Mouse (Mus musculus) limb, embryonic 14.5 days (tissue): ENCODE results near the gene Tmem176b. TPM values are rescaled to one million over a fixed set of nuclear protein-coding genes. Genes with fewer than 3 reads are reported as not detected.

ENCODE experiments used
- ATAC-seq: fragments of 200-750 bp; cut with Nextera tagmentation; 2 replicates; pipeline ENCODE4 v1.8.0; 2017; ENCODE audit warnings: low read depth, moderate number of reproducible peaks, moderate TSS enrichment; ENCODE audit not compliant: low FRiP score
- DNase-seq: peaks from one replicate; pipeline ENCODE4 v3.0.0-alpha.2; 2015; ENCODE audit warnings: low spot score
- H3K27ac ChIP-seq: fragments of 300-500 bp; sonication (generic); replicated peaks from 2 replicates; pipeline ENCODE4 v1.5.1; 2014; ENCODE audit warnings: low read depth, mild to moderate bottlenecking, low read length, moderate library complexity, mixed read lengths
- H3K27me3 ChIP-seq: fragments of 300-500 bp; sonication (generic); 2 replicates; pipeline ENCODE4 v1.6.1; 2014; ENCODE audit warnings: low read length, mixed read lengths; ENCODE audit not compliant: control insufficient read depth, insufficient read depth
- H3K36me3 ChIP-seq: fragments of 300-500 bp; sonication (generic); 2 replicates; pipeline ENCODE4 v1.6.1; 2014; ENCODE audit warnings: mild to moderate bottlenecking, low read length, moderate library complexity, mixed read lengths; ENCODE audit not compliant: control insufficient read depth, insufficient read depth
- H3K4me1 ChIP-seq: fragments of 300-500 bp; sonication (generic); 2 replicates; pipeline ENCODE4 v1.6.1; 2014; ENCODE audit warnings: antibody characterized with exemption, low read length, mixed read lengths; ENCODE audit not compliant: control insufficient read depth, insufficient read depth
- H3K4me2 ChIP-seq: fragments of 300-500 bp; sonication (generic); replicated peaks from 2 replicates; pipeline ENCODE4 v1.6.1; 2014; ENCODE audit warnings: low read depth, mild to moderate bottlenecking, low read length, moderate library complexity; ENCODE audit not compliant: severe bottlenecking
- H3K4me3 ChIP-seq: fragments of 300-500 bp; sonication (generic); replicated peaks from 2 replicates; pipeline ENCODE4 v1.5.1; 2014; ENCODE audit warnings: low read length
- H3K9ac ChIP-seq: fragments of 300-500 bp; sonication (generic); 2 replicates; pipeline ENCODE4 v1.6.1; 2014; ENCODE audit warnings: mild to moderate bottlenecking, low read depth, low read length, moderate library complexity; ENCODE audit not compliant: severe bottlenecking
- H3K9me3 ChIP-seq: fragments of 300-500 bp; sonication (generic); 2 replicates; pipeline ENCODE4 v1.6.1; 2016; ENCODE audit warnings: low read length; ENCODE audit not compliant: control insufficient read depth
- POLR2A ChIP-seq: fragments of 200-500 bp; IDR thresholded peaks from 2 replicates; pipeline ENCODE4 v1.8.0; 2012; ENCODE audit warnings: inconsistent platforms, mild to moderate bottlenecking, moderate library complexity, borderline replicate concordance; ENCODE audit not compliant: insufficient read depth, insufficient read length; ENCODE audit errors: extremely low read depth
- WGBS: fragments of 180-500 bp; shearing (Covaris S2); extraction: QIAGEN DNeasy Blood & Tissue Kit; methylation state at CpG from one replicate; pipeline ENCODE4 v1.1.7; 2014; 5-methylcytosine and 5-hydroxymethylcytosine counted together
- polyA plus RNA-seq, 2 experiments: library from polyadenylated mRNA; depleted of rRNA in 1 of 2; stranded (reverse) in 1 of 2; unstranded in 1 of 2; fragments of >200 nt; fragmentation: Nextera tagmentation in 1 of 2; extraction: Ambion mirVana in 1 of 2; gene quantifications; 2 replicates each; pipeline versions ENCODE4 v1.2.1 to v1.2.3; 2012 to 2014

The Tmem176b gene
- polyA plus RNA-seq, 2 experiments: 227 to 232 TPM

- DNase-seq (peak; percentile 57), ATAC-seq (no peak)
- Histone ChIP-seq H3K4me2 (no peak overlapping the region), H3K4me1 (no peaks in the 10 kb centered on the region), H3K36me3 (no peaks in the 10 kb centered on the region), H3K27ac (no peak overlapping the region), H3K4me3 (no peak overlapping the region), H3K27me3 (no peaks in the 10 kb centered on the region), H3K9me3 (no peaks in the 10 kb centered on the region), H3K9ac (no peak overlapping the region)
- TF ChIP-seq POLR2A: no peak
- WGBS: 48% methylated on average over 1 of the region's 1 CpGs
Observed at GRCm38 (mm10) chr6:48785189-48785588, 56.1 kb downstream of the Tmem176b start.

- no peak overlapping the region for H3K4me2 ChIP-seq
- H3K4me3 ChIP-seq: no peak overlapping the region
- no peaks in the 10 kb centered on the region for H3K4me1 ChIP-seq
- TF ChIP-seq POLR2A: no peak
- no peaks in the 10 kb centered on the region for H3K27me3 ChIP-seq
- no peaks in the 10 kb centered on the region for H3K36me3 ChIP-seq
- DNase-seq (no peak), ATAC-seq (no peak)
- no peak overlapping the region for H3K9ac ChIP-seq
- H3K9me3 ChIP-seq: no peaks in the 10 kb centered on the region
- 79% methylated on average over 1 of the region's 1 CpGs for WGBS
- H3K27ac ChIP-seq: no peak overlapping the region
Observed at GRCm38 (mm10) chr6:48784406-48784805, 56.9 kb downstream of the Tmem176b start.

Other genes with a start within 250 kb of the Tmem176b start
- gene Repin1, start 247.6 kb downstream of the Tmem176b start, polyA plus RNA-seq (2012; rRNA removed): 35.2 and 55.3 TPM in 2 replicates
- gene Repin1, start 247.6 kb downstream of the Tmem176b start, polyA plus RNA-seq (2014; fragmentation: Nextera tagmentation; extraction: Ambion mirVana): 23.3 and 25.7 TPM in 2 replicates
- not detected in 2 replicates for gene Gm44965, start 247.6 kb downstream of the Tmem176b start, polyA plus RNA-seq (2012; rRNA removed)
- not detected in 2 replicates for gene Gm44965, start 247.6 kb downstream of the Tmem176b start, polyA plus RNA-seq (2014; fragmentation: Nextera tagmentation; extraction: Ambion mirVana)
- gene Zfp775, start 239.4 kb downstream of the Tmem176b start, polyA plus RNA-seq (2012; rRNA removed): 4.8 and 6.4 TPM in 2 replicates
- gene Zfp775, start 239.4 kb downstream of the Tmem176b start, polyA plus RNA-seq (2014; fragmentation: Nextera tagmentation; extraction: Ambion mirVana): 5.8 and 5.9 TPM in 2 replicates
- 1.1 and 1.5 TPM in 2 replicates for gene AI854703, start 214.7 kb downstream of the Tmem176b start, polyA plus RNA-seq (2012; rRNA removed)
- gene AI854703, start 214.7 kb downstream of the Tmem176b start, polyA plus RNA-seq (2014; fragmentation: Nextera tagmentation; extraction: Ambion mirVana): 0.76 and 0.87 TPM in 2 replicates
- gene Gimap8, start 194.3 kb downstream of the Tmem176b start, polyA plus RNA-seq (2012; rRNA removed): 2.3 TPM in 2 replicates
- gene Gimap8, start 194.3 kb downstream of the Tmem176b start, polyA plus RNA-seq (2014; fragmentation: Nextera tagmentation; extraction: Ambion mirVana): 0.40 and 0.70 TPM in 2 replicates
- gene Gimap9, start 165.4 kb downstream of the Tmem176b start, polyA plus RNA-seq (2012; rRNA removed): 5.8 and 6.2 TPM in 2 replicates
- 6.0 and 6.2 TPM in 2 replicates for gene Gimap9, start 165.4 kb downstream of the Tmem176b start, polyA plus RNA-seq (2014; fragmentation: Nextera tagmentation; extraction: Ambion mirVana)
- 9.6 and 9.7 TPM in 2 replicates for gene Gimap4, start 156.9 kb downstream of the Tmem176b start, polyA plus RNA-seq (2012; rRNA removed)
- gene Gimap4, start 156.9 kb downstream of the Tmem176b start, polyA plus RNA-seq (2014; fragmentation: Nextera tagmentation; extraction: Ambion mirVana): 9.8 and 11.2 TPM in 2 replicates
- gene Gimap6, start 133.3 kb downstream of the Tmem176b start, polyA plus RNA-seq (2012; rRNA removed): 11.4 and 15.0 TPM in 2 replicates
- gene Gimap6, start 133.3 kb downstream of the Tmem176b start, polyA plus RNA-seq (2014; fragmentation: Nextera tagmentation; extraction: Ambion mirVana): 17.7 and 19.9 TPM in 2 replicates
- gene Gm28053, start 122.9 kb downstream of the Tmem176b start, polyA plus RNA-seq (2012; rRNA removed): 0.82 TPM in 1 of 2 replicates, not detected in the other
- gene Gm28053, start 122.9 kb downstream of the Tmem176b start, polyA plus RNA-seq (2014; fragmentation: Nextera tagmentation; extraction: Ambion mirVana): 1.2 and 2.2 TPM in 2 replicates
- gene Gimap7, start 122.9 kb downstream of the Tmem176b start, polyA plus RNA-seq (2012; rRNA removed): not detected in 2 replicates
- not detected in 2 replicates for gene Gimap7, start 122.9 kb downstream of the Tmem176b start, polyA plus RNA-seq (2014; fragmentation: Nextera tagmentation; extraction: Ambion mirVana)
- gene Gimap1, start 102.4 kb downstream of the Tmem176b start, polyA plus RNA-seq (2012; rRNA removed): 4.0 TPM in 2 replicates
- 10.9 and 11.9 TPM in 2 replicates for gene Gimap1, start 102.4 kb downstream of the Tmem176b start, polyA plus RNA-seq (2014; fragmentation: Nextera tagmentation; extraction: Ambion mirVana)
- 3.5 and 3.7 TPM in 2 replicates for gene Gimap5, start 95.3 kb downstream of the Tmem176b start, polyA plus RNA-seq (2012; rRNA removed)
- 3.8 and 4.9 TPM in 2 replicates for gene Gimap5, start 95.3 kb downstream of the Tmem176b start, polyA plus RNA-seq (2014; fragmentation: Nextera tagmentation; extraction: Ambion mirVana)
- not detected in 2 replicates for gene Gimap3, start 70.6 kb downstream of the Tmem176b start, polyA plus RNA-seq (2012; rRNA removed)
- not detected in 2 replicates for gene Gimap3, start 70.6 kb downstream of the Tmem176b start, polyA plus RNA-seq (2014; fragmentation: Nextera tagmentation; extraction: Ambion mirVana)
- gene Tmem176a, start 577 bp downstream of the Tmem176b start, polyA plus RNA-seq (2012; rRNA removed): 49.7 and 61.3 TPM in 2 replicates
- 80.7 and 90.9 TPM in 2 replicates for gene Tmem176a, start 577 bp downstream of the Tmem176b start, polyA plus RNA-seq (2014; fragmentation: Nextera tagmentation; extraction: Ambion mirVana)
- 0.08 and 0.34 TPM in 2 replicates for gene Aoc1, start 31.4 kb upstream of the Tmem176b start, polyA plus RNA-seq (2012; rRNA removed)
- not detected in 2 replicates for gene Aoc1, start 31.4 kb upstream of the Tmem176b start, polyA plus RNA-seq (2014; fragmentation: Nextera tagmentation; extraction: Ambion mirVana)
- 0.04 TPM in 1 of 2 replicates, not detected in the other for gene 1600015I10Rik, start 88.4 kb upstream of the Tmem176b start, polyA plus RNA-seq (2012; rRNA removed)
- gene 1600015I10Rik, start 88.4 kb upstream of the Tmem176b start, polyA plus RNA-seq (2014; fragmentation: Nextera tagmentation; extraction: Ambion mirVana): not detected in 2 replicates
- gene Doxl2, start 133.5 kb upstream of the Tmem176b start, polyA plus RNA-seq (2012; rRNA removed): not detected in 2 replicates
- gene Doxl2, start 133.5 kb upstream of the Tmem176b start, polyA plus RNA-seq (2014; fragmentation: Nextera tagmentation; extraction: Ambion mirVana): not detected in 2 replicates
- not detected in 2 replicates for gene Svs1, start 145.4 kb upstream of the Tmem176b start, polyA plus RNA-seq (2012; rRNA removed)
- gene Svs1, start 145.4 kb upstream of the Tmem176b start, polyA plus RNA-seq (2014; fragmentation: Nextera tagmentation; extraction: Ambion mirVana): not detected in 2 replicates
- gene Gpnmb, start 195.1 kb upstream of the Tmem176b start, polyA plus RNA-seq (2012; rRNA removed): 2.7 and 5.0 TPM in 2 replicates
- gene Gpnmb, start 195.1 kb upstream of the Tmem176b start, polyA plus RNA-seq (2014; fragmentation: Nextera tagmentation; extraction: Ambion mirVana): 1.3 and 1.9 TPM in 2 replicates
- 21.9 and 27.4 TPM in 2 replicates for gene Malsu1, start 232.3 kb upstream of the Tmem176b start, polyA plus RNA-seq (2012; rRNA removed)
- 72.1 and 72.9 TPM in 2 replicates for gene Malsu1, start 232.3 kb upstream of the Tmem176b start, polyA plus RNA-seq (2014; fragmentation: Nextera tagmentation; extraction: Ambion mirVana)